In the genomic region with DNA sequence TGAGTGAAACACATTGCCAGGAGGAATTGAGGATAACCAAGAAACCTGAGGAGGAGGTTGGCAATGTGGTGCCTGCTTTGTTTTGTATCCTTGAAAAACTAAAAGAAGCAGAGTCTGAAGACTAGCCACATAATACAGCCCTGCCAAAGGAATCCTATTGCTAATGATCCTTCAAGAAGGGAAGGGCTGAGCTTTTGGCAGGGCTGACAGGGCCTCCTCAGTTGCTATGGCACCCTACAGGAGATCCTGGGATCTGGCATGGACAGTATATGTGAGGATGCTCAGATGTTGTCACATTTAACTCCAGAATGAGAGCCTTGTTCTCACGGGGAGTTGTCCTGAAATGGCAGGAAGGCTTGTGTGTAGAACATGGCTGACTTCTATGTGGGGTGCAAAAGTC, we compare ENCODE assay signal across 18 mouse cellular contexts. TPM values are rescaled to one million over a fixed set of nuclear protein-coding genes. Genes with fewer than 3 reads are reported as not detected.
DNase-seq lines count a peak whose midpoint lies in the region; ATAC-seq and TF ChIP-seq lines count a peak whose summit lies in the region.
"Had no signal": no experiment of that assay in that cellular context is flagged by ENCODE, and none has a peak within 500 bp of the region (broad histone marks: within the 10 kb centered on the region; RNA-seq: fewer than 3 reads in every experiment).

No protein-coding gene starts in this region.

- 76% methylated on average over 1 of the region's 1 CpGs for WGBS in hindbrain, embryonic 14.5 days
- 67% methylated on average over 1 of the region's 1 CpGs for WGBS in hindbrain, embryonic 13.5 days

- TF ChIP-seq CTCF in brain, embryonic 14.5 days (IDR thresholded peaks at IDR 0.05; ENCODE audit: borderline replicate concordance, extremely low read depth, insufficient read depth, insufficient read length): no peak

- H3K27me3 ChIP-seq in hindbrain, embryonic 14.5 days (ENCODE audit: control insufficient read depth, insufficient read depth, low read length): no peaks in the 10 kb centered on the region
- H3K27me3 ChIP-seq in hindbrain, embryonic 13.5 days: no peaks in the 10 kb centered on the region
- H3K27me3 ChIP-seq: embryonic facial prominence, embryonic 12.5 days; heart, embryonic 12.5 days; intestine, embryonic 15.5 days had no signal

- peak; percentile 53 for ATAC-seq in hindbrain, embryonic 14.5 days (ENCODE audit: low FRiP score)
- ATAC-seq in hindbrain, embryonic 13.5 days (ENCODE audit: low FRiP score): no peak
- ATAC-seq: forebrain, embryonic 16.5 days; intestine, embryonic 15.5 days had no signal

- H3K4me1 ChIP-seq in hindbrain, embryonic 14.5 days (replicated peaks; ENCODE audit: control insufficient read depth, insufficient read depth, low read length): no peaks in the 10 kb centered on the region
- no peaks in the 10 kb centered on the region for H3K4me1 ChIP-seq in hindbrain, embryonic 13.5 days (replicated peaks)
- H3K4me1 ChIP-seq: embryonic facial prominence, embryonic 12.5 days; heart, embryonic 12.5 days; intestine, embryonic 15.5 days had no signal

- DNase-seq in cerebellum, postnatal 14 days: peak; percentile 17 to 21
- DNase-seq in cerebellum, adult 18-20 months: no peak
- DNase-seq in hindbrain, embryonic 14.5 days (ENCODE audit: low spot score): no peak
- DNase-seq in left cerebral cortex, postnatal 4 days: peak; percentile 5
- no peak for DNase-seq in left cerebral cortex, postnatal 10 days (ENCODE audit: extremely low spot score in 1 of 2, low spot score in 2 of 2)
- DNase-seq in brain, embryonic 14.5 days (ENCODE audit: low read depth): peak; percentile 57
- DNase-seq: adrenal gland, postnatal 10 days; cerebellum, adult 11-12 months; cerebellum, adult 9-11 months; gastrocnemius, postnatal 25 days; kidney, adult 18-20 months had no signal

- H3K27ac ChIP-seq in hindbrain, embryonic 14.5 days: no peak overlapping the region
- H3K27ac ChIP-seq in hindbrain, embryonic 13.5 days: no peak overlapping the region
- H3K27ac ChIP-seq: embryonic facial prominence, embryonic 12.5 days; intestine, embryonic 15.5 days had no signal

- no peak for TF ChIP-seq POLR2A in brain, embryonic 14.5 days (IDR thresholded peaks at IDR 0.05; ENCODE audit: borderline replicate concordance, extremely low read depth, insufficient read depth, insufficient read length, poor library complexity, severe bottlenecking)

- no peaks in the 10 kb centered on the region for H3K36me3 ChIP-seq in hindbrain, embryonic 14.5 days (replicated peaks; ENCODE audit: control insufficient read depth, insufficient read depth)
- H3K36me3 ChIP-seq in hindbrain, embryonic 13.5 days: no peaks in the 10 kb centered on the region
- H3K36me3 ChIP-seq: embryonic facial prominence, embryonic 12.5 days; heart, embryonic 12.5 days; intestine, embryonic 15.5 days had no signal

- H3K4me3 ChIP-seq in hindbrain, embryonic 14.5 days (replicated peaks; ENCODE audit: low read length): no peak overlapping the region
- H3K4me3 ChIP-seq in hindbrain, embryonic 13.5 days: no peak overlapping the region
- H3K4me3 ChIP-seq: embryonic facial prominence, embryonic 12.5 days; heart, embryonic 12.5 days; intestine, embryonic 15.5 days had no signal

- H3K9ac ChIP-seq in hindbrain, embryonic 14.5 days: no peak overlapping the region
- no peak overlapping the region for H3K9ac ChIP-seq in hindbrain, embryonic 13.5 days
- H3K9ac ChIP-seq: embryonic facial prominence, embryonic 12.5 days; heart, embryonic 12.5 days; intestine, embryonic 15.5 days had no signal

- no peak overlapping the region for H3K4me2 ChIP-seq in hindbrain, embryonic 14.5 days (replicated peaks)
- H3K4me2 ChIP-seq in hindbrain, embryonic 13.5 days: no peak overlapping the region
- H3K4me2 ChIP-seq: embryonic facial prominence, embryonic 12.5 days; heart, embryonic 12.5 days; intestine, embryonic 15.5 days had no signal

- intact Hi-C loops in left cerebral cortex, postnatal 4 days (cut with DNase I): no loop called here
- intact Hi-C loops in left cerebral cortex, postnatal 10 days (cut with DNase I): no loop called here

- H3K9me3 ChIP-seq in hindbrain, embryonic 14.5 days (ENCODE audit: control insufficient read depth, low read length): no peaks in the 10 kb centered on the region
- H3K9me3 ChIP-seq in hindbrain, embryonic 13.5 days: no peaks in the 10 kb centered on the region
- H3K9me3 ChIP-seq: embryonic facial prominence, embryonic 12.5 days; intestine, embryonic 15.5 days had no signal

RNA-seq across cellular contexts. Expression of a gene that starts 37.1 kb away (rescaled TPM):
- 0.34 and 0.46 TPM in 2 replicates for polyA plus RNA-seq in hindbrain, embryonic 14.5 days (2014; fragmentation: Nextera tagmentation; extraction: Ambion mirVana)
- polyA plus RNA-seq in hindbrain, embryonic 13.5 days (2015; fragmentation: Nextera tagmentation; extraction: Ambion mirVana): 0.19 and 0.22 TPM in 2 replicates
- total RNA-seq in left cerebral cortex, postnatal 4 days (2021): under 1 TPM; 0.28 to 0.34 TPM
- under 1 TPM; 0.12 to 0.47 TPM for total RNA-seq in left cerebral cortex, postnatal 10 days (2021)
- polyA plus RNA-seq in brain, embryonic 14.5 days (2012; rRNA removed): 0.16 and 0.29 TPM in 2 replicates
- total RNA-seq: gastrocnemius, postnatal 25 days; MEL had no signal
- polyA plus RNA-seq: C2C12 had no signal

Comparison
In these comparisons a context has a peak if more than half of its experiments do, and no peak if none do; other contexts are left out.
1. DNase-seq: peak in cerebellum, postnatal 14 days (2 of 2), left cerebral cortex, postnatal 4 days (single experiment) and brain, embryonic 14.5 days (single experiment); none in cerebellum, adult 18-20 months (0 of 2), hindbrain, embryonic 14.5 days (single experiment) and left cerebral cortex, postnatal 10 days (0 of 2).